Mouse (Mus musculus) olfactory bulb, adult 2 months (tissue): ENCODE data around the gene Tgfa. TPM values are rescaled to one million over a fixed set of nuclear protein-coding genes. Genes with fewer than 3 reads are reported as not detected.

ENCODE experiments used
- H3K27ac ChIP-seq: fragments of 200-500 bp; 2 replicates; pipeline ENCODE4 v1.5.1; 2012; ENCODE audit warnings: low read depth, low read length; ENCODE audit not compliant: insufficient read depth
- H3K4me1 ChIP-seq: fragments of 200-500 bp; 2 replicates; pipeline ENCODE4 v1.6.1; 2012; ENCODE audit warnings: low read length; ENCODE audit not compliant: control insufficient read depth, insufficient read depth
- H3K4me3 ChIP-seq: fragments of 200-500 bp; 2 replicates; pipeline ENCODE4 v1.5.1; 2012; ENCODE audit warnings: mild to moderate bottlenecking, low read depth, low read length, moderate library complexity; ENCODE audit not compliant: insufficient read depth
- CTCF ChIP-seq: fragments of 200-500 bp; IDR thresholded peaks from 2 replicates; pipeline ENCODE4 v1.5.1; 2012; ENCODE audit warnings: low read depth, mild to moderate bottlenecking, low read length, moderate library complexity; ENCODE audit not compliant: insufficient read depth
- POLR2A ChIP-seq: fragments of 200-500 bp; IDR thresholded peaks from 2 replicates; pipeline ENCODE4 v1.6.1; 2012; ENCODE audit warnings: mild to moderate bottlenecking, low read depth, low read length, moderate library complexity; ENCODE audit not compliant: insufficient read depth
- WGBS: fragments of 180-500 bp; shearing (Covaris S2); methylation state at CpG from one replicate; pipeline ENCODE4 v1.1.7; 2018; 5-methylcytosine and 5-hydroxymethylcytosine counted together
- polyA plus RNA-seq: library from polyadenylated mRNA; stranded (reverse); fragments of >200 nt; gene quantifications from 2 replicates; pipeline ENCODE4 v1.2.4, GENCODE M21; 2012; ENCODE audit warnings: low replicate concordance; ENCODE audit not compliant: missing spikeins, insufficient read depth, insufficient read length

The Tgfa gene
- not detected in 2 replicates for polyA plus RNA-seq

DNA sequence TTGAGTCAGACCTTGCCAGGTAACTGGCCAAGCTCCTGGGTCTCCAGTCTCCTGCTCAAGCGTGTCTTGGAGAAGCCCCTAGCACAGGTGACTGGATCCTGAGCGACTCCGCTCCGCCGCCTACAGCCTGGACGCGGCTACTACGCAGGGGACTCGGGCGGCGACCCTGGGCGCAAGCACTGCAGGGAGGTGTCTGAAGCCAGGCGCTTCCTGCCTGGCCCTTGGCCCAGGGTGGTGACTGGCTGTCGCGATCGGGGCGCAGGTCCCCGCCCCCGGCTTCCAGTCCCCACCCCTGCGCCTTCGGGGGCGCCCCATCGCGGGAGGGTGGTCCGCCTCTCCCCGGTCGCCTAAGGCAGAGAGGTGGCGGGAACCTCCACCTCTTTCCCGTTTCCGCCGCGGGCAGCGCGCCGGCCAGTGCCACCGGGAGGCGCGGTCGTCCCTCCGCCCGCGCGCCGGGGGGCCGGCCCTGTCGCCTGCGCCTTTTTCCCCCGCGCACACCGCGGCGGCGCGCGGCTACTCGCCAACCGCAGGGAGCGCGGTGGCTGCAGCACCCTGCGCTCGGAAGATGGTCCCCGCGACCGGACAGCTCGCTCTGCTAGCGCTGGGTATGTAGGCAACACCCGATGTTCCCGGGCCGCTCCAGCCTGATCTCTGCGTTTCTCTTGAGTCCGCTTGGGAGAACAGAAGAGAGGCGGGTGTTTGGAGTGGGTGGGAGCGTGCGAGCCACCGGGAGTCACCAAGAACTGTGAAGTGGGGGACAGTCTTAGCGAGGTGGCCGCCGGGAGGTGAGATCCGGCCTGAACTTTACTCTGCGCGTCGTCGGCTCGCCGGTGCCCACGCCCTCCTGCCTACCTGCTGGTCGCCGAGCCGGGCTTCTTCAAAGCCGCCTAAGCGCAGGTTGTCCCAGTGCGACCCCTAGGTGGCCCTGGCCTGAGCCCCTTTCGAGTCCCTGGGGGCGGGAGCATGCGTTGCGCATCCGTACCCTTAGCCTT lies at the start of gene Tgfa:
Gene Tgfa (plus strand): TSS at position 283 of the 992 bp plus-strand sequence.
- TF ChIP-seq POLR2A (no peak), CTCF (0 out of 2 replicates have a peak, but pooled peaks have one; percentile 28)

DNA sequence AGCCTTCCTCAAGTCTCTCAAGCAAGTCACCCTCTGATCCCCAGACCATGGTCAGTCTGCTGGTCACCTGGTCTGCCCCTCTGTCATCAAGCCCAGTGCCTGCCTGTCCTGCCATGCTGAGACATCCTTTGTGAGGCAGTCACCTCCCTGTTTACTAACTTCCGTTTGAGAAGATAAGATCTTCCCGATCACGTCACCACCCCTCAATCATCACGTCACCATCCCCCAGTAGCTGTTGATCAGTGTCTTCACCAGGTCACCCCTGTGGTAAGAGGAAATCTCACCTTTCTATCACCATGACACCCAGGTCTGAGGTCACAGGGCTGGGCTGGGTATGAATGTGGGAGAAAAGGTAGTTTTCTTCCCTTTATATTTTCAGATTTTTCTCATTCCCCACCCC lies 46.5 kb upstream of the Tgfa start:
- Histone ChIP-seq H3K4me1 (no peaks in the 10 kb centered on the region), H3K27ac (no peak overlapping the region), H3K4me3 (no peak overlapping the region)
- 84% methylated on average over 4 of the region's 4 CpGs for WGBS
- TF ChIP-seq CTCF, result no peak
- no peak for TF ChIP-seq POLR2A

More for the DNA sequence above, at the start of gene Tgfa:
- Histone ChIP-seq H3K27ac (peak within 1 kb of the TSS; percentile 33; the same call in 1 of the 2 replicates), H3K4me3 (peak within 1 kb of the TSS; percentile 69), H3K4me1 (peaks cover 13% of the 10 kb centered on the region)
- under 1% methylated on average over 97 of the region's 97 CpGs for WGBS

DNA sequence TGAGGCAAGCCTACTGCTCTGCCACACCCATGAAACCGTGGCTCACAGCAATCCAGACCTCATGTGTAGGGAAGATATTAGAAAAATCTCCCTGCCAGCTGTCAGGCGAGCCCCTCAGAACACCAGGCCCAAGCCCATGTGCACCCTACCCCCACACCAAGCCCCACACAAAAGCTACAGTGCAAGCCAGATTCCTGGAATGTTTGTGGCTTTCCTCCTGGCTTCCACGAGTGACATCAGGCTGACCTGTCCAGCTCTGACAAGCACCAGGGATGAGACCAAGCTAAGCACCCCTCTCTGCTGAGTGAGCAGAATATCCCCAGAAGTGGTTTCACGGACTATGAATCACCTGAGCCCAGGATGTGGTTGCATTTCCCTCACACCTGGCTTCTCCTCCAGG lies 46.0 kb upstream of the Tgfa start:
- 70% methylated on average over 4 of the region's 4 CpGs for WGBS
- Histone ChIP-seq H3K4me1 (0 out of 2 replicates have a peak, but pooled peaks cover 2% of the 10 kb centered on the region), H3K27ac (no peak overlapping the region), H3K4me3 (no peak overlapping the region)
- no peak for TF ChIP-seq CTCF
- no peak for TF ChIP-seq POLR2A

DNA sequence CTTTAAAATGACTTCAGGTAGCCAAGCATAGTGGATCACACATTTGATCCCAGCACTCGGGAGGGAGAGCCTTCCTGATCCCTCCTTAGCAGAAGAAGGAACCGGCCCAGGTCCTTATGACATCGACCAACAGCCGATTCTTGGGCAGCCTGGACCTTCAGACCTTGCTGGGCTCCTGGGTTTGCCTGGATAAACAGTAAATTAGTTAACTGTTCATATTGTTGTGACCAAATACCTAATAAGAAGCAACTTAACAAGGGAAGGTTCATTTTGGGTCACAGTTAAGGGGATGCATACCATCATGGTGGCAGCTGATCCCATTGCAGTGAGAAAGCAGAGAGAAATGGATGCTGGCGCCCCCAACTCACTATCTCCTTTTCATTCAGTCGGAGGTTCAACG lies 42.3 kb upstream of the Tgfa start:
- peaks cover 10% of the 10 kb centered on the region for H3K4me1 ChIP-seq
- TF ChIP-seq POLR2A, result no peak
- no peak for TF ChIP-seq CTCF
- H3K27ac ChIP-seq, result no peak overlapping the region
- WGBS, result 95% methylated on average over 7 of the region's 7 CpGs
- no peak overlapping the region for H3K4me3 ChIP-seq

DNA sequence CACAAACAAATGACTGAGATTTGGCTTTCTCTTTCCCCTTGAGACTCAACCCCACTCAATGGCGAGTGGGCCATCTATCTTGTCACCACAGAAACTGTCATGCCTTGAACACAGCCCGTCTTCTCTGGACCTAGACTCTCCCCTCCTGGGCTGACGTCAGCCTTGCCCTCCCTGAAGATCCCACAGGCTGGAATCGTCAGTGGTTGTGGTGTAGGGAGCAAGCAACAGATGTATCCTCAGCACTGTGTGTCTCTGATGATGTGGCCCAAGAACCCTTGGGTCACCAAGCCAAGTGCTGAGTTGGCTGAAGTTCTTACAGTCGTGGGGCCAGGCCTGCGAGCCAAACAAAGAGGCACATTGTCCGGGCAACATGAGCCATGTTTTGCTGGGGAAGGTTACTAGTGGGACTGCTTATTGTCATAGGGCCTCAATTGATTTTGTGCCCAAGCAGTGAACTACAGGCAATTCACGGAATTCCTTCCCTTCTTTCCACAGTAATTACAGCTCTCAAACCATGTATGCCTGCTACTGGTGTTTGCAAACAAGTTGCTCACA lies 41.5 kb upstream of the Tgfa start:
- Histone ChIP-seq H3K27ac (no peak overlapping the region), H3K4me1 (peaks cover 10% of the 10 kb centered on the region), H3K4me3 (no peak overlapping the region)
- WGBS, result 56% methylated on average over 8 of the region's 8 CpGs
- TF ChIP-seq POLR2A, result no peak
- TF ChIP-seq CTCF, result no peak

DNA sequence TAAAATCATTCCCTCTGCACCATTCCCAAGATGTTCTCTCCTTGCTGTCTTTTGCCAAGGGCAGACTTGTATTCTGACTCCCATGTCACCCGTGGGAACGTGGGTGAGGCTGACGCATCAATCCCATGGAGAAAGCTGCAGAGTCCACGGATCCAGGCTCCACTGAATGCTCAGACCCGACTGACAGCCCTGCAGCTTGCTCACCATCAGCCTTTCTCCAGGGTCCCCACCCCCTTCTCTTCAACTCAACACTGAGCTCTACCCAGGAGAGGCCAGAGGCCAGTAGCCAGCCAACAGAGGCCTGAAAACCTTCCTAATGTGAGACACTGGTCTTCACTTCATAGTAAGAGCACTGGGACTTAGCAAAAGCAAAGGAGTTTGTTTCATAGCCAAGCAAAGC lies 41.0 kb upstream of the Tgfa start:
- no peak for TF ChIP-seq POLR2A
- no peak for TF ChIP-seq CTCF
- no peak overlapping the region for H3K4me3 ChIP-seq
- peaks cover 10% of the 10 kb centered on the region for H3K4me1 ChIP-seq
- H3K27ac ChIP-seq, result no peak overlapping the region
- WGBS, result 56% methylated on average over 5 of the region's 5 CpGs

DNA sequence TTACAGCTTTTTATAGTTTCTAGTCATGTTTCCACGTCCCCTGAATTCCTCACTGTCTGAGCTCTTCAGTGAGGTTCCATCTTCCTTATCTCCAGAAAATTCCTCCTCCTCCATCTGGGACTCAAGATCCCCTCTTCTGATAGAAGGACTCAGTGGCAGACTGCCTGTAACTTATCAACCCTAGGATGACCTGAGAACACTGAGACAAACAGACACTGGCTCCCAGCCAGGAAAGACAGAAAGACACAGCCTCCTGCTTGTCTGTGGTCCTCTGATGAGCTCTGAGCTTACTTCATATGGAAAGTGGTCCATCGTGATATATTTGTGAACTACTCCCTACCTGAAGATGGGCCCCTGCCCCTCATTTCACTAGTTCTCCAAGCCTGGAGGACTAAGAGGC lies 40.5 kb upstream of the Tgfa start:
- Histone ChIP-seq H3K27ac (no peak overlapping the region), H3K4me1 (peaks cover 10% of the 10 kb centered on the region), H3K4me3 (no peak overlapping the region)
- WGBS, result 59% methylated on average over 2 of the region's 2 CpGs
- TF ChIP-seq POLR2A, result no peak
- no peak for TF ChIP-seq CTCF

DNA sequence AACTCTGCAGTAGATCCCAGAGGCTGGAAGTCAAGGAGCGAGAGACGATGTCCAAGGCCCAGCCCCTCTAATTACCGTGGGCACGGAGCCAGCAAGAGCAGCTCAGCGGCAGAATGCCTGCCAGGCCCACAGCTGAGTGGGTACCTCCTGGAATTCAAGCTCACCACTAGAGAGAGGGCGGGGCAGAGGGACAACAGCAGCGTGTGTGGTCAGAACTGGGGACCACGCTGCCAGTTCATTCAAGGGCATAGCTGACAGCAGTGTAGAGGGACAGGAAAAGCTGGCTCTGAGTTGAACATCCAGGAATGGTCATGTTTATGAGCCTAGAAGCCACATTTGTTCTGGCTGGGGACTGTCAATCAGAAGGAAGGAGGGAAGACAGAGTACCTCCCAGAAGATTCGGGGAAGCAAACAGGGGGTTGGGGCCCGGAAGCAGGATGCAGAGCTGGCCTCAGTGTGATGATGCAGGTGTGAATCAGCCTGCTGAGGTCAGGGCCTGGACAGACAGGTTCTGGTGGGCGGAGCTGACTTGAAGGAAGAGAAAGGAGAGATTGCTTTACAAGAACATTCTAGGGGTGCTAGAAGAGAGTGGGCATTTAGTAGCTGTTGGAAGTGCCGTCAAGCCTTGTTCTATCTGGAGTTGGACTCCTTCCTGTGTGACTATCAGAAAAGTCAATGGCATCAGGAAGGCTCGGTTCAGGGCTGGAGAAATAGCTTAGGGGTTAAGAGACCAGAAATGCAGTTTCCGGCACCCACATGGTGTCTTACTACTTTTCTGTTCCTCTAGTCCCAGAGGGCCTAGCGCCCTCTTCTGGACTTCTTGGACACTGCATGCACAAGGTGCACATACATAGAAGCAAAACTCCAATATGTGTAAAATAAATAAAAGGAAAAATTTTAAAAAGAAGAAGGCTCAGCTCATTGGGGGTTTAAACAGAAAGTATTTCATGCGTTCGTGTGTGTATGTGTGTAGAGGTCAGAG lies 37.5 kb upstream of the Tgfa start:
- no peak overlapping the region for H3K27ac ChIP-seq
- TF ChIP-seq CTCF (no peak), POLR2A (no peak)
- 52% methylated on average over 17 of the region's 17 CpGs for WGBS

DNA sequence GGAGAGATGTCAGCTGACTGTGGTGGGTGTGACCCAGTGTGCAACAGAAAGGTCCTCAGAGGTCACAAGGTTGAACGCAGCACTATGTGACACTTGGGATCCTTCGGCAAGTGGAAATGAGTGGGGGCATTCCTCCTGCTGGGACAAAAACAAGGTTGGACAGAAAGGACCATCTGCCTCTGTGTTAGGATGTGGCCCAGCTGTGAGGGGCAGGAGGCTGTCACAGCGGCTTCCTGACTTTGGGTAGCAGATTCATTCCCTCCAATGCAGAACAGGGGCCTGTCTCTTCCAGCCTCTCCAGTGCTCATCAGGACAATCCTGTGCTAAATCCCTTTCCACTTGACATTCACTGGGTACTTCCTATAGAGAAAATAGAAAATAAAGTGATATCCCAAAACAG lies 34.1 kb upstream of the Tgfa start:
- TF ChIP-seq CTCF (no peak), POLR2A (no peak)
- Histone ChIP-seq H3K4me3 (no peak overlapping the region), H3K27ac (no peak overlapping the region), H3K4me1 (peaks cover 10% of the 10 kb centered on the region)
- 90% methylated on average over 3 of the region's 3 CpGs for WGBS

More for the DNA sequence above, 37.5 kb upstream of the Tgfa start:
- Histone ChIP-seq H3K4me1 (peaks cover 10% of the 10 kb centered on the region), H3K4me3 (no peak overlapping the region)
